Mouse (Mus musculus) neural tube, embryonic 13.5 days (tissue): ENCODE results near the gene Olfr1095. TPM values are rescaled to one million over a fixed set of nuclear protein-coding genes. Genes with fewer than 3 reads are reported as not detected.

ENCODE experiments used
- ATAC-seq: fragments of 200-750 bp; cut with Nextera tagmentation; 2 replicates; pipeline ENCODE4 v1.8.0; 2017; ENCODE audit warnings: low read depth, mild to moderate bottlenecking, moderate TSS enrichment, moderate library complexity
- H3K27ac ChIP-seq: fragments of 300-500 bp; sonication (generic); replicated peaks from 2 replicates; pipeline ENCODE4 v1.5.1; 2015; ENCODE audit warnings: moderate library complexity, mild to moderate bottlenecking, inconsistent platforms
- H3K27me3 ChIP-seq: fragments of 300-500 bp; sonication (generic); 2 replicates; pipeline ENCODE4 v1.6.1; 2015; ENCODE audit warnings: mild to moderate bottlenecking, inconsistent platforms
- H3K36me3 ChIP-seq: fragments of 300-500 bp; sonication (generic); 2 replicates; pipeline ENCODE4 v1.6.1; 2015; ENCODE audit warnings: mild to moderate bottlenecking, inconsistent platforms
- H3K4me1 ChIP-seq: fragments of 300-500 bp; sonication (generic); replicated peaks from 2 replicates; pipeline ENCODE4 v1.6.1; 2015; ENCODE audit warnings: inconsistent platforms
- H3K4me2 ChIP-seq: fragments of 300-500 bp; sonication (generic); 2 replicates; pipeline ENCODE4 v1.6.1; 2015; ENCODE audit warnings: inconsistent platforms, mild to moderate bottlenecking, moderate library complexity
- H3K4me3 ChIP-seq: fragments of 300-500 bp; sonication (generic); 2 replicates; pipeline ENCODE4 v1.5.1; 2015; ENCODE audit warnings: mild to moderate bottlenecking, inconsistent platforms
- H3K9ac ChIP-seq: fragments of 300-500 bp; sonication (generic); 2 replicates; pipeline ENCODE4 v1.6.1; 2015; ENCODE audit warnings: moderate library complexity, mild to moderate bottlenecking, inconsistent platforms
- H3K9me3 ChIP-seq: fragments of 300-500 bp; sonication (generic); 2 replicates; pipeline ENCODE4 v1.6.1; 2016; ENCODE audit warnings: inconsistent platforms
- WGBS: fragments of 180-500 bp; shearing (Covaris S2); methylation state at CpG from one replicate; pipeline ENCODE4 v1.1.7; 2015; 5-methylcytosine and 5-hydroxymethylcytosine counted together
- polyA plus RNA-seq: library from polyadenylated mRNA; unstranded; fragments of >200 nt; fragmentation: Nextera tagmentation; extraction: Ambion mirVana; gene quantifications from 2 replicates; pipeline ENCODE4 v1.2.1, GENCODE M21; 2015

The Olfr1095 gene
- polyA plus RNA-seq = not detected in 2 replicates

DNA sequence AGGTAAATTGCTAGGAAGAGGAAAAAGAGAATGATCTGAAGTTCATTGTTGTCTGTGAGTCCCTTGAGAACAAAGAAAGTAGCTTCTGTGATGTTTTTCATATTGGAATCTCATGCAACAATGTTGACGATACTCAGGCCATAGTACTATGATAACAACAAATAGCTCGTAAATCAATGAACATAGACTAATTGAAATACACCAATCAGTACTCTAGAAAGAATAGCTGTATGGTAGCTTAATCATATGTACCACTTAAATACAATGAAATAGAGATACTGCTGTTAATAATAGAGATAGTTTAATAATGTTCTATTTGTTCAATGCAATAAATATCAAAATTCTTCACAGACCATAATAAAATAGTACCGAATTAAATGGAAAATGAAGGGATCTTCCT lies at the start of gene Olfr1095:
Gene Olfr1095, minus strand, starts transcription at position 101 of the 400 bp plus-strand sequence.
- H3K4me2 ChIP-seq = no peak within 1 kb of the TSS
- H3K9me3 ChIP-seq = no peaks in the 10 kb centered on the region
- no peaks in the 10 kb centered on the region for H3K36me3 ChIP-seq
- no peaks in the 10 kb centered on the region for H3K4me1 ChIP-seq
- 89% methylated on average over 3 of the region's 3 CpGs for WGBS
- no peaks in the 10 kb centered on the region for H3K27me3 ChIP-seq
- H3K27ac ChIP-seq = no peak within 1 kb of the TSS
- ATAC-seq = no peak
- H3K4me3 ChIP-seq = no peak within 1 kb of the TSS
- no peak within 1 kb of the TSS for H3K9ac ChIP-seq

DNA sequence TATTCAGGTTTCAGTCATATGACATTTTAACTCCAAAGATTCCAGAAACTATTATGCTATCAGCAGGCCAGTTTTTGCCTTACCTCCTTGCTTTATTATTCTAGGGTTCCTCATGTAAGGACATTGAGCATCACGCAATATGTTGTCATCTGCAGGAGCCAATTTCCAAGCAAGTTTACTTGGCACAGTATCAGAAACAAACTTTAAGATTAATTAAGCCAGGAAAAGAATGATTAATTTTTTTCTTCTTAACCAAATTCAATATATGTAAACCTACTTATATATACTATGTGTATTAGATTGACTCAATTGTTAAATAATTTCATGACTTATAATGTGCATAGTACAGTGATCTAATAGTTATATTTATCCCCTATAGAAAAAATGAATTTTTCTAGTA lies 40.6 kb upstream of the Olfr1095 start, which contains the start of gene Olfr1097:
Gene Olfr1097, minus strand, starts transcription at position 101 of the 400 bp plus-strand sequence.
- Histone ChIP-seq H3K4me2 (no peak within 1 kb of the TSS), H3K27ac (no peak within 1 kb of the TSS), H3K9ac (no peak within 1 kb of the TSS), H3K9me3 (no peaks in the 10 kb centered on the region), H3K4me1 (no peaks in the 10 kb centered on the region), H3K36me3 (no peaks in the 10 kb centered on the region), H3K4me3 (no peak within 1 kb of the TSS), H3K27me3 (no peaks in the 10 kb centered on the region)
- ATAC-seq = no peak
- WGBS = 96% methylated on average over 1 of the region's 1 CpGs

DNA sequence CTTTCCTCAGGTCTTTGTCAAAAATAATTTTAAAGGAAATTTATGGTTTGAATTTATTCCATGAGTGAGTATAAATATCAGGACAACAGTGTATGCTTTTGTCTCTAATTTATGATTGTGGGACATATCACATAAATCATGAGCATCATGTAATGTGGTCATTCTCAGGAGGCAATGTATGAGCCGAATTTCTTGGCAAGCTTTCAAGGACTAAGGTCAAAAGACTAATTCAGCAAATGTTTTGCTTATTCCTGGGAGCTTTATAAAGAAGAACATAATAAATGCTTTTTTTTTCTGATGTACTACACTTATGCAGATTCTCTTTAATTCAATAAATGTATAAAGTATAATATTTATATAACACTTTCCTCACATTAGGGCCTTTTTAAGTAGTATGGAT lies 23.2 kb upstream of the Olfr1095 start, which contains the start of gene Gm13723:
Gene Gm13723, minus strand, starts transcription at position 101 of the 400 bp plus-strand sequence.
- no peak within 1 kb of the TSS for H3K4me2 ChIP-seq
- no peaks in the 10 kb centered on the region for H3K4me1 ChIP-seq
- no peak within 1 kb of the TSS for H3K9ac ChIP-seq
- no peaks in the 10 kb centered on the region for H3K9me3 ChIP-seq
- H3K27me3 ChIP-seq = no peaks in the 10 kb centered on the region
- no peak within 1 kb of the TSS for H3K27ac ChIP-seq
- H3K36me3 ChIP-seq = no peaks in the 10 kb centered on the region
- ATAC-seq = no peak
- H3K4me3 ChIP-seq = no peak within 1 kb of the TSS
- WGBS = 42% methylated on average over 1 of the region's 1 CpGs

DNA sequence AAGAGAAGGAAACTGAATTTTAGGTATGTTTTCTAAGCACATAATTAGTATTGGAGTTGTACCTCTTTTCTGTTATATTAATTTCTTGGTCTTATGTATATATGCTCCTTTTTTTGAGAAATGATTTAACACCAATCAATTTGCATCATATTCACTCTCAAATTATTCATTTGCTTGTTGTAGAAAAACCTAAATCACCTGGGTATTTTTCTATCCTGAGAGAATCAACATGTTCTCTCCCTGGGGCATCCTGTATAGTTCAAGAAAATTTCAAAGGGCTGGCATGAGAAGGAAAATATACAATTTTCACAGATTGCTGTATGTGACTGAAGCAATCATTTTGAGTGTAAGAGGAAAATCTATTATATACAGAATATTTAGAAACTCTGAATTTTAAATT lies 27.1 kb downstream of the Olfr1095 start, which contains the start of gene Olfr1094:
Gene Olfr1094, plus strand, starts transcription at position 301 of the 400 bp plus-strand sequence.
- Histone ChIP-seq H3K9ac (no peak within 1 kb of the TSS), H3K4me1 (no peaks in the 10 kb centered on the region), H3K27me3 (no peaks in the 10 kb centered on the region), H3K9me3 (no peaks in the 10 kb centered on the region), H3K4me2 (no peak within 1 kb of the TSS), H3K27ac (no peak within 1 kb of the TSS), H3K4me3 (no peak within 1 kb of the TSS), H3K36me3 (no peaks in the 10 kb centered on the region)
- ATAC-seq = no peak

DNA sequence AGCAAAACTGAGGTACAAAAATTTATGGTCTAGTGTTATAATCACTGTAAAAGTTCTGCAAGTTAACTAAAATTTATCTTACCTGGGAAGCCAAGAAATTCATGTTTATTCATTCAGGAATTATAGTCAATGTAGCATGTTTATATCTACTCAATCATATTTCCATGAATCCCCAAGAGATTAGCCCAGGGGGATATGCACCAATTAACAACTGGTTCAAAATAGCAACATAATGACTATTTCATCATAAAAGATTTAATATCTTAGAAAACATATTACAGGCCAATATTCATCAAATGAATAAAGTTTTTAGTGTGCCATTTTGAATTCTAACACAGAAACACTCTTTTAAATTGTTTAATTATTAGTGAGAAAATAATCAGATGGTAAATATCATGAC lies 41.6 kb downstream of the Olfr1095 start, which contains the start of gene Olfr141:
Gene Olfr141, minus strand, starts transcription at position 101 of the 400 bp plus-strand sequence.
- Histone ChIP-seq H3K4me1 (no peaks in the 10 kb centered on the region), H3K27me3 (no peaks in the 10 kb centered on the region), H3K4me2 (no peak within 1 kb of the TSS), H3K4me3 (no peak within 1 kb of the TSS), H3K9me3 (no peaks in the 10 kb centered on the region), H3K36me3 (no peaks in the 10 kb centered on the region), H3K27ac (no peak within 1 kb of the TSS), H3K9ac (no peak within 1 kb of the TSS)
- ATAC-seq = no peak

Other genes with a start within 250 kb of the Olfr1095 start
- gene Olfr1084, start 212.0 kb downstream of the Olfr1095 start, polyA plus RNA-seq = not detected in 2 replicates
- not detected in 2 replicates for gene Olfr1085, start 189.7 kb downstream of the Olfr1095 start, polyA plus RNA-seq
- gene Olfr1086, start 171.6 kb downstream of the Olfr1095 start, polyA plus RNA-seq = not detected in 2 replicates
- gene Olfr1087, start 153.3 kb downstream of the Olfr1095 start, polyA plus RNA-seq = not detected in 2 replicates
- not detected in 2 replicates for gene Olfr1089, start 118.0 kb downstream of the Olfr1095 start, polyA plus RNA-seq
- gene Olfr1090, start 92.7 kb downstream of the Olfr1095 start, polyA plus RNA-seq = not detected in 2 replicates
- gene Olfr1093, start 69.2 kb downstream of the Olfr1095 start, polyA plus RNA-seq = not detected in 2 replicates
- gene Olfr141, start 41.7 kb downstream of the Olfr1095 start, polyA plus RNA-seq = not detected in 2 replicates
- gene Olfr1094, start 27.0 kb downstream of the Olfr1095 start, polyA plus RNA-seq = not detected in 2 replicates
- not detected in 2 replicates for gene Gm13723, start 23.1 kb upstream of the Olfr1095 start, polyA plus RNA-seq
- gene Olfr1097, start 40.5 kb upstream of the Olfr1095 start, polyA plus RNA-seq = not detected in 2 replicates
- gene Olfr1098, start 72.8 kb upstream of the Olfr1095 start, polyA plus RNA-seq = not detected in 2 replicates
- not detected in 2 replicates for gene Olfr1099, start 109.0 kb upstream of the Olfr1095 start, polyA plus RNA-seq
- gene Olfr1100, start 128.3 kb upstream of the Olfr1095 start, polyA plus RNA-seq = not detected in 2 replicates
- gene Olfr1101, start 139.5 kb upstream of the Olfr1095 start, polyA plus RNA-seq = not detected in 2 replicates
- gene Olfr1102, start 146.7 kb upstream of the Olfr1095 start, polyA plus RNA-seq = not detected in 2 replicates
- gene Olfr1104, start 175.4 kb upstream of the Olfr1095 start, polyA plus RNA-seq = not detected in 2 replicates
- gene Olfr1105, start 184.8 kb upstream of the Olfr1095 start, polyA plus RNA-seq = not detected in 2 replicates
- not detected in 2 replicates for gene Olfr1106, start 200.6 kb upstream of the Olfr1095 start, polyA plus RNA-seq
- gene Olfr1107, start 224.1 kb upstream of the Olfr1095 start, polyA plus RNA-seq = not detected in 2 replicates
- not detected in 2 replicates for gene Olfr1109, start 244.3 kb upstream of the Olfr1095 start, polyA plus RNA-seq